Mouse (Mus musculus) embryonic fibroblast, embryonic 13.5 days (primary cell): ENCODE measurements around the gene Parg.

Experiments
- CTCF ChIP-seq: IDR thresholded peaks from 2 replicates; pipeline ENCODE4 v1.5.1; 2011; ENCODE audit warnings: mild to moderate bottlenecking, control low read depth, low read length, moderate library complexity, borderline replicate concordance; ENCODE audit not compliant: insufficient read depth
- POLR2A ChIP-seq: IDR thresholded peaks from 2 replicates; pipeline ENCODE4 v1.6.1; 2011; ENCODE audit warnings: low read depth, mild to moderate bottlenecking, control low read depth, low read length, moderate library complexity

DNA sequence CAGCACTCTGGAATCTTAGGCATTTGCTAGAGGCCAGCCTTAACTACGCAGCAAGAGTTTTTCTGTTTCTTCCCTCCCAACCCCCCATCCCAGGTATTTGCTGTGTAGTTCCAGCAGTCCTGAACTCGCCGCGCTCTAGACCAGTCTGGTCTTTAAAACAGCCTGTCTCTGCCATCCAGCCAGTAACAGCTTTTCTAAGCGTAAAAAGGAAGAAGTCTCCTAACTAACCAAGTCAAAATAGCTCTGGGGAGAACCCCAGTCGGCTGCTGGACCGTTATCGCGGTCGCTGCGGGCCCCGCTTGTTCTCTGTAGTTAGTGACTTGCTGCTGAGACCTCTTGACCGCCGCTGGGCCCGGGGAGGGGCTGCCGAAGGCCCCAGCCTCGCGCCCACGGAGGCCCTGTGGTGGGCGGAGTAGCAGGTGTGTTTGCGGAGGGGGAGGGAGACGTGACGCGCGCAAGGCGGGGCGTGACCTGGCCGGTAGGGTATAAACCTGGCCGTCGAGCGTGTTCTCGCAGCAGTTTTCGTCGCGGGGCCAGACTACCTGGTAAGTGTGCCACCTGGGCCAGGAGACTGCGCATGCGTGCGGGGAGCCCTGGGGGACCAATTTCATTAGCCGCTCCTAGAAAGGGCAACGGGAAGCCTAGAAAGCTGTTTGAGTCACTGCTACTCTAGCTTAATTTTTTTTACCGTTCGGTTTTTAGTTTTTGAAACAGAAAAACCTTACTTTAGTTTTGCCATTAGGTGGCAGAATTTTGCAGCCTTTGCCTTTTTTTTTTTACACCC, 36.3 kb upstream of the Parg start:
- no peak for TF ChIP-seq CTCF
- no peak for TF ChIP-seq POLR2A
